Mouse (Mus musculus) urinary bladder, postnatal 10 days (tissue): ENCODE results near the gene Tgm2.

Source experiments
- DNase-seq: peaks from one replicate; pipeline ENCODE4 v3.0.0; 2022; ENCODE audit warnings: low spot score

The Tgm2 gene

DNA sequence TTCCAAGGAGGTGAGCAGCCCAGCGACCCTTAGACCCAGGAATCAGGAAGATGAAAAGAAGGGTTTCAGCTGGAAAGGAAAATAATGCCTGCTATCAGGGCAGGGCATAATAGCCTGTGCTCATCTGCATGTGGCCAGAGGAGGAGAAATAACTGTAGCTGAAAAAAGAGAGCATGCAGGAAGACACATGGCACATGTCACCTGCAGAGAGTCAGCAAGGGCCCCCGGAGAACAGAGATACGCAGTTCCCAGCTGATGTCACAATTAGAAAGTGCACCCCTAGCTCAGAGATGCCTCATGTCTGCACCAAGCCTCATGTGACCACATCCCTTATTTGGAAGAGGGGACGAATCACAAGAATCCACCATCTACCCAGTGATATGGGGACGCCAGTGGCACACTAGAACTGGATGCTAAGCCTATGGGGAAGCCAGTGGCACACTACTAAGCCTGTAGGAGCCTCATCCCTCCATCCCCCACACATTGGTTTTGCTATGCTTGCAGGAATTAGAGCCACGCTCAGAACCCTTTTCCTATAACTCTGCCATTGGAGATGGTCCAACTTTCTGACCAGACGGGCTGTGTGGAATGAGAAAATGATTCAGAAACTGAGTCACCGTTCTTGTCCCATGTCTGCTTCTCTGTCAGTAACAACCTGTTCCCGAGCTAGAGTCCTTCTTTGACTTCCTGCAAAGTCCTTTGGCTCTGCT, 21.4 kb upstream of the Tgm2 start:
- DNase-seq, result no peak

DNA sequence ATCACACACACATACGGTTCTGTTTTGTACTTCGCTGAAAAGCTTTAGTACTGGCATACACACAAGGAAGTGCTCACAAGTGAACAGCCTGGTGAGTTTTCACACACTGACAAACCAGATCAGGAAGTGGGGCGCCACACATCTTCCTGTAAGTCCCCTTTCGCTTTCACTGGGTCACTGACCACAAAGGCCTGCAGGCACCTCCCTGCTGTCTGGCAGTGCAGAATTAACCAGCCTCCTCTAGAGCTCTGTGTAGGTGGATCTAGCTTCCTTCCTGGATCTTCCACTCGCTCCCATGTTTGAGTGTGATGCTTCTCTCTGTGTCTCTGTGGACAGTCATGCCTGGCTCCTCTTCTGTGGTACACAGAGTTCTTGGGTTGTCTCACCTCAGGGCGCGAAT, 20.4 kb upstream of the Tgm2 start:
- DNase-seq, result no peak

DNA sequence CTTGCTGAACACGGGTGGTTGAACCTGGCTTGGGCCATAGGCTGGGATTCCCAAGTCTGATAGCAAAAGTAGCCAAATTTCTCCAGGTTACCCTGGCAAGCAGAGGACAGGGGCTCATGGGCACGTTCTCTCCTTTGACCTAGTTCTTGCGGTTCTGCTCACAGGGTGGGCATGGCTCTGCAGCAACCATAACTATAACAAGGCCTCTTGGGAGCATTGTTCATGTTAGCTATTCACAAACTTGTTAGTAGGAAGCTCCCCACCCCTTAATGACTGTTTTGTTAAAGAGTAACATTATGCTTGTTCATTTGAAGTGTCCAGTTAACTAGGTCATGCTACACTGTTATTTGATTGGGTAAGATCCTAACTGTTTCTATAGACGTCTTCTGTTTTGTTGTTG, 19.5 kb upstream of the Tgm2 start:
- DNase-seq, result no peak

DNA sequence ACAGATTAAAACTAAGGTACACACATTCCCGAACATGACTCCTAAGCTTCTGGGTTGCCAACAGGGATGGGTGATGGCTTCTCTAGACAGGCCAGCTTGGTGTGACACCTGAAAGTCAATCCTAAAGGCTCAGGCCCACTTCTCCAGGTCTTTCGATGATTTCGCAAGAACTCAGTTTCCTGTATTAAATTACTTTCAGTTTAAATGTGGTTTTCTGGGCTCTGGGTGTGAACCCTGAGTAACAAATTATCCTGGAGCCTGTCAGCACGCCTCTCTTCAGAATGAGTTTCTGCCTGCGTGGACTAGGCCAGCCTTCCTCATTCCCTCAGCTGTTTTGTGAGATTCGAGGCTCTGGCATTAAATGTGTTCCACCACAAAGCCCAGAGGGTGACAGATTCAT, 16.8 kb upstream of the Tgm2 start:
- no peak for DNase-seq

DNA sequence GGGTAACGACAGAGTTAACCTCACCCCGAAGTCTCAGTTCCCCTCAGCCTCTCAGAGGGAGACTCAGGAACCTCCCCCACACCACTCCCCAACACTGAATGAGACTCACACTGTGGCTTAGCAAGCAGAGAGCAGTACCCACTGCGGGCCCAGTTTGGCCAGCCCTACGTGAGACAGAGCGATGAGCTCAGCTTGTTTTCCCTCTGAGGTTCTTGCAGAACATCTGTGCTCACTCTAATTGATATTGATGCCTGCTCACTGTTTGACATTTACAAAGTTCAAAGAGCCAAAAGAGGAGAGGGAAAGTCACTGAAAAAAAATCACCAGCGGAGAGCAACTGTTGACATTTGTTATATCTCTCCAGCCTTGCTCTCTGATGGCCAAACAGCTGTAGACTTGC, 15.5 kb upstream of the Tgm2 start:
- no peak for DNase-seq

DNA sequence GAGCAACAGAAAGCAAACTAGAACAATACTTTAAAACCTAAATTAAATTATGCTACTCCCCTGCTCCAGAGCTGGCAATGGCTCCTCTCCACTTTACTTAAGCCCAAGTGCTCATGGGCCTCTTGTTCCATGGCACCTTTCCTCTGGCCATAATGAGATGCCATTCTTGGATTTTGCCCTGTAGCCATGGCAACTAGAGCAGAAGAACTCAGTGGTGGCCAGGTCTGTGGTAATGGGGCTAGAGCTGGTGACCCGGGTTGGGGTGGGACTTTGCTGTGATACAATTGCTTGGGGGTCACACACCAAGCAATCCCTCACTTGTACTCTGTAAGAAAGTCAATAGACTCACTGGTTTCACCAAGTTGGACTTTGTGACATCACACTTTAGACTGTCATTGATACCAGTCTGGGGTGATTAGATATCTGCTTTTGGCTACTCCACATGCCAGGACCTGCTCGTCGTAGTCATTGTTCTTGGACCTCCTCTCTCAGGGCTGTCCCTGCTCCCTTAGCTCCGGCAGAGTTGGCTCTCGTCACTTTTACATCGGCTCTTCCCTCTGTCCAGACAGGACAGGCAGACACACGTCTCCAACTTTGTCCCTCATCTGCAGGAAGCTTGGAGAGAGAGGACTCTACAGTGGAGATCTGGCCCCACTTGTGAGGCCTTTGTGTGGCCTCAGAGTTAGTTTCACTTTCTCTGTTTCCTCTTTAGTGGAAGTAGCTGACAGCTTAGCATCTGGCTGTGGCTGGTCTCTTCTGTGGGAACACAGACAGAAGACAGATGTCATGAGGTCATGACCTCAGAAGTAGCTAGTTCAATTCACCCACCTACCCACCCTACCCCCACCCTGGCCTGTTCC, 13.4 kb upstream of the Tgm2 start:
- DNase-seq, result no peak

DNA sequence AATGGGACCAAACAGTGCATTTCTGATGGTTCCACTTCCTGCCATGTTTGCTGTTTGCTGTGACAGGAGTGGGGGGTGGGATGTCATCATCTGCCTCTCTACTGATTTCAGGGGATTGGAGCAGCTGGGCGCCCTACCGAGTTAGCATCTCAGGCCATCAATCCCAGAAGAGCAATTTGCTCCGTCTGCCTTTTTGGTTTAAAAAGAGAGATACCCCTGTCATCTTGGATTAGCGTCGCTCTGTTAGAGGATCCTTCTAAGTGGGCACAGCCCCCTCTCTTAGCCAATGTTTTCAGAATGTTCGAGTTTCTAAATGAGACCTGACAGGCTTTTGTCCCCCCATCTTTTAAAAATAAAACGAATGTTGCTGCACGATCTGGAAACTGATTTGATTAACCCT, 11.4 kb upstream of the Tgm2 start:
- DNase-seq, result no peak

DNA sequence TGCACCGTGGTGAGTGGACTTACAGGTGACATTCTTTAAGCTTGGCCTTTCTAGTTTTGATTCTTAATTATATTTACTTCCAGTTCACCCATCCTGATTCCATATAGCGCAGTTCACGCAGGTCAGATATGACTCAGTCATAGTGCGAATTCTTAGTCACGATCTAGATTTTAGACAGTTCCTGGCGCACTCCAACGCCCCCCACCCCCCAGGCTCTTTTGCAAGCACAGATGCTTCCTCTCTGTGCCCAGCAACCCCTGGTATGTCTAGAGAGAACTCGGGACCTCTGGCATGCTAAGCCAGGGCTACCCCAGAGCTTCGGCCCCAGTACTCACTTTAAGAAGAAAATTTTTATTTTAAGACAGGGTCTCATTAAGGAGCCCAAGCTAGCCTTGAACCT, 10.3 kb upstream of the Tgm2 start:
- DNase-seq, result no peak

DNA sequence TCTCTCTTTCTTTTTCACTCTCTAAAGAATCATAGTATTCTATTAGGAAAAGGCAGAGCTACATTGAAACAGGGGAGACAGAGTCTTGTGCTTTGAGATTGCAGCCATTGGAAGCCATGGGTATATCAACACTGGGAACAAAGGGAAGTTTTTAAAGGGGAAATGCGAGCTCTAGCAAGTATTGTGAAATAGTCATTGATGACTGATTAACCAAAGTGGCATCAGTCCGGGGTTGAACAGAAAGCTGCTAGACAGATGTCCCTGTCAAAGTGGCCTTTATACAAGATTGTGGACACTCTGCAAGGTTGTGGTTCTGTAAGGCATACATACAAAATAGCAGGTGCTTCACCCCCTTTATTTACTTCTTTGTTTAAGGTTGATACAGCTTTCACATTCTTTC, 9.4 kb upstream of the Tgm2 start:
- DNase-seq, result no peak

DNA sequence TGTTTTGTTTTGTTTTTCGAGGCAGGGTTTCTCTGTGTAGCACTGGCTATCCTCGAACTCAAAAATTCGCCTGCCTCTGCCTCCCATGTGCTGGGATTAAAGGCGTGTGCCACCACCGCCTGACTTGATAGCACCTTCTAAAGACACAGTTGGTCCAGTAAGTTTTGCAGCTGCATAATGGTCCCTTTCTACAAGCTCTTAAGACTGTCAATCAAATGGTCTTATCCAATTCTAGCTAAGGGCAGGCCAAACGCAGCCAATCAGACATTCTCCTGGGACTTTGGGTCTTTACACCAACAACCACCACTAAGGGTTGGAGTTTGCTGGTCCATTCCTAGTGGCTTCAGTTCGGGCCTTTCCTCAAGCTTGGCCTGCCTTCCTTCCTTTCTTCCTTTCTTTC, 8.9 kb upstream of the Tgm2 start:
- no peak for DNase-seq

DNA sequence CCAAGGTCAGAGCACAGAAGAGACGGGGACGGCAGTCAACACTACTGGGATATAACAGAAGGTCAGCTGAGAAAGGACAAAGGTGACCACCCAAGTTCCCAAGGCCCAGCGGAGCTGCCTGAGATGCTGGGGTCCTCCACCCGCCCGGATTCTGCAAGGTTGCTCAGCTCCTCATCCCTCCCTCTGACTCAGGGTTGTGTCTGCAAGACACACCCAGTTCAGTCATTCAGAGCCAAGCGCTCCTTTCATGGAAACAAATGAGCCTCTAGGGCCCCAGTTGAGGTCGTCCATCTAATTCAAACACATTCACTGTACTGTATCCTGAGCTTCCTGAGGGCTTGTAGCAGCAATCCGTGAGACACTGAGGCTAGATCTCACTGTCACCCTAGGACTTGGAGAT, 8.4 kb upstream of the Tgm2 start:
- no peak for DNase-seq

DNA sequence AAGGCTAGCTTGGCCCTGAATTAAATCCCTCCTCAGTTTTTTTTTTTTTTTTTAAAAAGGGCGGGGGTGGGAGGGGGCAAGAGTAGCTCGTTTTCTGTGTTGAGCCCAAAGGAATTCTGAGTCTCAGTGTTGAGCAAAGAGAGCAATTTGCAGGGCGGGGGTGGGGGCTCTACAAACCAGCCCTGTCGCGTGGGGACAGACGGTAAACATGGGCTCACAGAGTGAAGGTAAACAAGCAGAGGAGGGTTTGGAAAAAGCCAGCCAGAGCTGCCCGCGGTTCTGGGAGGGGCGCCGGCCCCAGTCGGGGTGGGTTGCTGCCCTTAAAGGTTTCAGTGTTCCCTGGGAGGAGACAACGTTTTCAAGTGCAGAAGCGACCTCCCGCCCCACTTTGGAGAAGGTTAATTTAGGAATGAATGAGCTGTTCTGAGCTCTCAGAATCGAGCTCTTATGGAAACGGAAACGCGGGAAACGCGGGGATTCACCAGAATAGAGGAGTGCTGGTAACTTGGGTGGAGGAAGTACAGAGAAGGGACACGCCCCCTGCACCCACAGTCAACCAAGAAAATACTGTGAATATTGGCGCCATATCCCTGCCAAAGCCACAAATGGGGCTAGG, 7.6 kb upstream of the Tgm2 start:
- no peak for DNase-seq

DNA sequence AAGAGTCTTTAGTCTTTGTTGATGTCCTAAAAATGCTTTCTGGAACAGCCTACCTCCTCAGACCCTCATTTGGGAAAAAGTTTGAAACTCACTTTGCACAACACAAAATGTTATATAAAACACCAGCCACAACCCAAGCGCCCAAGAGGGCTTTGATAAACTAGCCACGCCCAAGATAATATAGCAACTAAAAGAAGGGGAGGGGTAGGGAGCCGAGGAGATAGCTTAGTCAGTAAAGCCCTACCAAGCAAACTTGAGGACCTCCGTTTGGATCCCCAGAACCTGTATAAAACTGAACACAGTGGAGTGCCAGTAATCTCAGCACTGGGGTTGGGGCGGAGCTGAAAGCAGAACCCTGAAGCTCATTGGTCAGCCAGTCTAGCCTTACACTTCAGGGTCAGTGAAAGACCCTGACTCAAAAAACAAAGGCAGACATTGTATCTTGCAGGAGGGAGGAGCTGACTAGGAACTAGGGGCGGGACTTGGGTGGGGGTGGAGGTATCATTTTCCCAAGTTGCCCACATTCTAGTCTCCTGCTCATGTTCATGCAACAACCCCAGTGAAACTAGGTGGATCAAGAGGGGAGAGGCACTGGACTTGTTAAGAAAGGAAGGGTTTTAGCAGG, 6.6 kb upstream of the Tgm2 start:
- no peak for DNase-seq

DNA sequence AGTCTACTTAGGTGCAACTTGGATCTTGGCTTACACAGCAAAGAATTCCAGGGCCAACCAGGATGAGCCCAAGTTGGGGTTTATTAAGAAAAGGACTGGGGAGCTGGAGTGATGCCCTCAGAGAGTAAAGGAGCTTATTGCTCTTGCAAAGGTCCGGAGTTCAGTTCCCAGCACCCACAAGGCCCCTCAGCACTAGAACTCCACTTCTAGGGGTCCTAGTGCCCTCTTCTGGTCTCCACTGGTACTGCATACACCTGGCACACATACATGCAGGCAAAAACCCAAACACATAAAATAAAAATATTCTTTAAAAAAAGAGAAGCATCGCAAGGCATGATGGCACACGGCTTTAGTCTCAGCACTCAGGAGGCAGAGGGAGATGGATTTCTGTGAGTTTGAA, 4.8 kb upstream of the Tgm2 start:
- DNase-seq, result no peak

DNA sequence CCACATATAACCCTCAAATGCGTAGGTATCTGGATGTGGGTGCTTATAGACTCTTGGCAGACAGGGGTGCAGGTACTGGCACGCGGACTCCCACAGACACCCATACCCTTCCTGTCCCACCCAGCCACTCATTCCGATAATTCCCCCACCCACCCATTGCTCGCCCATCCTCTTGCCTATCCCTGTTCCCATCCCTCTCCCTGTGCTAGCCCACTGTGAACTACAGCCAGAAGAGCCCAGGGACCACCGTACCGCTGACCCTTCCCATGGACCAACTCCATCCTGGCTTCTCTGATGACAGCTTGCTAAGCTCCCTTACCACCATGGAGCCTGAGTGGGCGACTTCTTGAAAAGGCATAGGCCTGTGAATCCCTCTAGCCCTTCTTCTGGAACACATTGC, 735 bp upstream of the Tgm2 start:
- no peak for DNase-seq

DNA sequence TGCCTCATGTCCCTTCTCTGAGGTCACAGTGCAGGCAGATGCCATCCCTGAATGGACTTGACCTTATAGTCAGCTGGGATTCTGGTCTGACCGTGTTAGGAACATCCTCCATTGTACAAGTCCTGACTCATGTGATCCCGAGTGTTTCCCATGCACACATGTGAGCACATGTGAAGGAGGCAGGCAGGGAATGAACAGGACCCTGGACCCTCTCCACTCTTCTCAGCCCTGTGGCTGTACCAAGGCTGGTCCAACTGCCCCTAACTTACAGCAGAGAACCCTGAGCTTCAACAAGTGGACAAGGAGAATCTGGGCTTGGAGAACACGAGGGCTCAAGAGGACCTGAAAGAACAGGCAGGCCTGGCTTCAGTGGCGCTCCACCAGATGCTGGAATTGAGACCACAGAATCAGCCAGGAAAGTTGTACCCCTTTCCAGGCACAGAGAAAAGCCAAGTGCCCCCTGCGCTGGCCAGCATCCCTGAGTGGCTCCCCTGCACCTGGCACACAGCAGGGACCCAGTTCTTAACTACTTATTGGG, 639 bp downstream of the Tgm2 start:
- no peak for DNase-seq

DNA sequence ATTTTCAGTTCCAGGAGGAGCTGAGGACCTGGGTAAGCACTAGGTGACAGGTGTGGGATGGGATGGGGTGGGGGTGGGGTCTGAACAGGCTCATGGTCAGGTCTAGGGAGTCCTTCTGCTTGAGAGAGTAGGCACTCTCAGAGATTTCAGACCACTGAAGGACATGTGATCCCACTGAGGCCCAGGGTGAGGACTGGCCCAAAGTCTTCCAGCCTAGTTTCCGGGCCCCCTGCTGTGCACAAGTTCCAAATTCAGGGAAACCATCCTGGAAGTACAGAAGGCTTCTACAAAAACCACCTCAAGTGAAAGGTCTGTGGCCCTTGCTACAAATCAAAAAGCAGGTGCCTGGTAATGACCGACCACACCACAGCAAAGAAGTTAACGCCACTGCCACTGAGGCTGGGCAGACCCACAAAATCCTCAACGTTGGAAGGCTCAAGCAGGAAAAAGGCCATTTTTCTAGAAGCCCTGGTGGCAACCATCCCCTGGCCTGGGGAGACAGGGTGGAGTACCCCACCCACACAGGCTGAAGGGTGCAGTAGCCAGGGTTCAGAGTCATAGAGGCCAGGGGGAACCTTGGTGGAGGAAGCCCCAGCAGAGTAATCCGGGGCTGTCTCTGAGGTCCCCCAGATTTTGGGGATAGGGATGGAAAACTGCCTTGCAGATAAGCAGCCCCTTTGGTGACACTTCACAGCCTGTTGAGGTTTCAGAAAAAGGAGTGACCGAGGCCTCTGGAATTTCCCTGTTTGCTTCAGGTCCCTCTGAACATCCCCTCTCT, 1.3 kb downstream of the Tgm2 start:
- DNase-seq, result no peak

DNA sequence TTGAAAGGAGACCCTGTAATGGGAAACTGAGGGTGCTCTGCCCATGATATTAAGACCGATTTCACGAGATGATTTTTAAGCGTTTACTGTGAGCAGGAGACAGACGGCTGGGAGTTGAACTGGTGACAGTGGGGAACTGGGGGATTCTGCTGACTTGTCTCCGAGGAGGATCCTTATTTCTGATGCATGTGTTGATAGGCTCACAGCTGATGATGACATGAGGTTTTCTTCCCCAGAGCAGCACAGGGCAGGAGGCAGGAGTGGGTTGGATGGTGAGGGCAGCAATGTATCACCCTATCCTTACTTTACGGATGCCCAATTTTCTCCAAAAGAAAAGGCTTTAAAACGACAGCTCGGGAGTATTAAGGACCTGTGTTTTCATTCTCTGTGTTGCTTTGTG, 2.0 kb downstream of the Tgm2 start:
- no peak for DNase-seq

DNA sequence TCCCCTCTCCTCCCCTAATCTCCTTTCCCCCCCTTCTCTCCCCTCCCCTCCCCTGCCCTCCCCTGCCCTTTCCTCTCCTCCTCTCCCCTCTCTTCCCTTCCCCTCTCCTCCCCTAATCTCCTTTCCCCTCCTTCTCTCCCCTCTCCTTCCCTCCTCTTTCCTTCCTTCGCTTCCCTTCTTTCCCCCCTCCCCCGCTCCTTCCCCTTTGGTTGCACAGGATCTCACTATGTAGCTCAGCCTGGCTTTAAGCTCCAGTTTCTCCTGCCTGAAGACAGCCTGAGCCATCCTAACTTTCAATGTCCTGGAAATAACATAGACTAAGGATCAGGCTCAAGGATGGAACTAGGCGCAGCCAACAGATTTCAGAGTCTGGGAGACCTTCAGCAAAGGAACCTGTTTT, 2.4 kb downstream of the Tgm2 start:
- no peak for DNase-seq

DNA sequence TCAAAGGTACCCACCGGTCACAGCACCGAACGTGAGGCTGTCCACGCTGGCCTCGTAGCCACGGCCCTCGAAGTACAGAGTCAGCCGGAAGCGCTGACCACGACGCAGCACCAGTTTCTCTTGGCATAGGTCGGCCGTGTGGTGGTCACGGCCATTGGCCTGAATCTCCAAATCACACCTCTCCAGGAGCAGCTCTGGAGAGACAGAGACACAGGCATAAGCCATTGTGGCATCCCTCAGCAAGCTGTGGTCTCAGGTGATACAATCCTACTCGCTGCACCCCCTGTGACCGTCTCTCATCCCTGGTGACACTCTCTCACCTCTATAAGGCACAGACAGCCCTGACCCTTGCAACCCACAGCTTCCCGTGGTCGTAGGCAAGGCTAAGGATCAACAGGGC, 3.3 kb downstream of the Tgm2 start:
- no peak for DNase-seq

DNA sequence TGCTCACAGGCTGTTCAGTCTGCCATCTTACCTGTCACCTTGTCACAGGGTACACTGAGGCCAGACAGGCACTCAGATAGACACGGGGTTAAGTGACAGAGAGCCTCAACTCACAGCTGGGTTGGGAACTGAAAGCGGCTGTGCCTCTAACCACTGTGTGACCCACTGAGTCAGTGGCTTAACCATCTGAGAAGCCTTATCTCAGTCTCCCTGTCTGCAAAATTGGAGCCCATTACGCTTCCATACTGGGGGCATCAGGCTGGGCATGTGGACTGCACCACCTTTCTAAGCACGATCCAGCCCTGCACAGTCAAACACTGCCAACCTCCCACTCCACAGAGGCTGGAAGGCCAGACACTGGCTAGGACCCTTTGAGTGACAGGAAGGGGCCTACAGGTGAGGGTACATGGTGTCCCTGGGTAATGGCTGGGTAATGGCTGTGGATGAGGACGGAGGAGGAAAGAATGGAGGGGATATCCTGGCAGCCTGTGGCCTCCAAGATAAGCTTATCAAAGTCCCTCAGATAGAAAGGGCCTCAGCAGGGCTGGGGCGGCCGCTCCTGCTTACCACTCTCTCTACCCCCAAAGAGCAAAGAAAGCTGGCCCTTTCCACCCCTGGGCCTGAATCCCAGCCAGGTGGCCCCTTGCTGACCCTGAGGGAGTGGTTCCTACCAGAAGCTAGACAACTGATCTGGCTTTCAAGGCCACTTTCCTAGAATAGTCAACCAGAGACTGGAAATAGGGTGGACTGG, 4.4 kb downstream of the Tgm2 start:
- no peak for DNase-seq
